In genomic region chr10:10216892-10217291, GRCm38 (mm10) we compare ENCODE assay signal across 24 mouse cellular contexts.
DNase-seq lines count a peak whose midpoint lies in the region; ATAC-seq lines count a peak whose summit lies in the region.
"Had no signal": no experiment of that assay in that cellular context is flagged by ENCODE, and none has a peak within 500 bp of the region (broad histone marks: within the 10 kb centered on the region; RNA-seq: fewer than 3 reads in every experiment).

No protein-coding gene starts in this region.

- H3K9me3 ChIP-seq in midbrain, embryonic 11.5 days (ENCODE audit: control insufficient read depth, low read length): no peaks in the 10 kb centered on the region
- H3K9me3 ChIP-seq in midbrain, embryonic 10.5 days (replicated peaks): no peaks in the 10 kb centered on the region
- H3K9me3 ChIP-seq in hindbrain, embryonic 12.5 days (replicated peaks): no peaks in the 10 kb centered on the region
- H3K9me3 ChIP-seq: heart, embryonic 10.5 days; limb, embryonic 15.5 days; neural tube, embryonic 13.5 days; stomach, embryonic 15.5 days had no signal

- H3K4me1 ChIP-seq in midbrain, embryonic 11.5 days (ENCODE audit: control insufficient read depth, insufficient read depth, low read length): no peaks in the 10 kb centered on the region
- H3K4me1 ChIP-seq in midbrain, embryonic 10.5 days: 0 out of 2 replicates have a peak, but pooled peaks cover 6% of the 10 kb centered on the region
- H3K4me1 ChIP-seq in hindbrain, embryonic 12.5 days: no peaks in the 10 kb centered on the region
- H3K4me1 ChIP-seq: heart, embryonic 10.5 days; limb, embryonic 15.5 days; stomach, embryonic 15.5 days had no signal

- H3K36me3 ChIP-seq in midbrain, embryonic 11.5 days (ENCODE audit: control insufficient read depth, insufficient read depth, low read length): no peaks in the 10 kb centered on the region
- H3K36me3 ChIP-seq in midbrain, embryonic 10.5 days: no peaks in the 10 kb centered on the region
- no peaks in the 10 kb centered on the region for H3K36me3 ChIP-seq in hindbrain, embryonic 12.5 days
- H3K36me3 ChIP-seq: heart, embryonic 10.5 days; limb, embryonic 15.5 days; neural tube, embryonic 13.5 days; stomach, embryonic 15.5 days had no signal

- no peaks in the 10 kb centered on the region for H3K27me3 ChIP-seq in midbrain, embryonic 11.5 days (ENCODE audit: control insufficient read depth, insufficient read depth, low read length)
- H3K27me3 ChIP-seq in midbrain, embryonic 10.5 days (ENCODE audit: low read depth, poor library complexity, severe bottlenecking): no peaks in the 10 kb centered on the region
- H3K27me3 ChIP-seq in hindbrain, embryonic 12.5 days: no peaks in the 10 kb centered on the region
- H3K27me3 ChIP-seq: limb, embryonic 15.5 days; neural tube, embryonic 13.5 days; stomach, embryonic 15.5 days had no signal

- ATAC-seq in midbrain, embryonic 11.5 days (ENCODE audit: low FRiP score): peak; percentile 74
- ATAC-seq in hindbrain, embryonic 12.5 days (ENCODE audit: low FRiP score): peak; percentile 82
- ATAC-seq: CD4-positive, CD25-positive, alpha-beta regulatory T cell, adult 4 months had no signal

- WGBS in midbrain, embryonic 11.5 days: 56% methylated on average over 3 of the region's 3 CpGs
- WGBS in midbrain, embryonic 10.5 days: 79% methylated on average over 3 of the region's 3 CpGs
- 35% methylated on average over 3 of the region's 3 CpGs for WGBS in hindbrain, embryonic 12.5 days

- H3K4me2 ChIP-seq in midbrain, embryonic 11.5 days: no peak overlapping the region
- no peak overlapping the region for H3K4me2 ChIP-seq in hindbrain, embryonic 12.5 days (replicated peaks)
- H3K4me2 ChIP-seq: limb, embryonic 15.5 days; lung, embryonic 14.5 days; neural tube, embryonic 13.5 days; stomach, embryonic 15.5 days had no signal

- peak; percentile 9 for DNase-seq in embryo, embryonic 10.5 days (ENCODE audit: low spot score)
- no peak for DNase-seq in embryo, embryonic 11 days
- DNase-seq in midbrain, embryonic 11.5 days (ENCODE audit: low spot score, missing footprints): peak; percentile 70
- no peak for DNase-seq in midbrain, embryonic 10.5 days (ENCODE audit: low spot score)
- peak; percentile 5 for DNase-seq in 3T3-L1 (ENCODE audit: low read depth, low spot score)
- no peak for DNase-seq in kidney, adult 18-20 months
- DNase-seq: adrenal gland, postnatal 36 days; cerebellum, adult 11 months; cerebellum, adult 9-11 months; gastrocnemius, postnatal 10 days; heart, postnatal 4 days; kidney, adult 8-10 months; kidney, postnatal 10 days; left cerebral cortex, postnatal 4 days; lung, embryonic 14.5 days; right cerebral cortex, adult 18-20 months; thymus, postnatal 36 days had no signal

- H3K27ac ChIP-seq in midbrain, embryonic 11.5 days (ENCODE audit: low read depth, low read length): no peak overlapping the region
- no peak overlapping the region for H3K27ac ChIP-seq in midbrain, embryonic 10.5 days (replicated peaks)
- no peak overlapping the region for H3K27ac ChIP-seq in hindbrain, embryonic 12.5 days
- H3K27ac ChIP-seq: heart, embryonic 10.5 days; limb, embryonic 15.5 days; liver, embryonic 14.5 days; neural tube, embryonic 13.5 days; stomach, embryonic 15.5 days had no signal

- H3K4me3 ChIP-seq in midbrain, embryonic 11.5 days (ENCODE audit: low read depth, low read length): no peak overlapping the region
- no peak overlapping the region for H3K4me3 ChIP-seq in midbrain, embryonic 10.5 days
- no peak overlapping the region for H3K4me3 ChIP-seq in hindbrain, embryonic 12.5 days
- H3K4me3 ChIP-seq: heart, embryonic 10.5 days; limb, embryonic 15.5 days; neural tube, embryonic 13.5 days; stomach, embryonic 15.5 days had no signal

- H3K9ac ChIP-seq in midbrain, embryonic 11.5 days (ENCODE audit: low read length): no peak overlapping the region
- no peak overlapping the region for H3K9ac ChIP-seq in hindbrain, embryonic 12.5 days
- H3K9ac ChIP-seq: limb, embryonic 15.5 days; liver, embryonic 14.5 days; lung, embryonic 14.5 days; neural tube, embryonic 13.5 days; stomach, embryonic 15.5 days had no signal

Comparison
In these comparisons a context has a peak if more than half of its experiments do, and no peak if none do; other contexts are left out.
1. DNase-seq: peak in embryo, embryonic 10.5 days (single experiment), midbrain, embryonic 11.5 days (single experiment) and 3T3-L1 (single experiment); none in embryo, embryonic 11 days (single experiment), midbrain, embryonic 10.5 days (single experiment) and kidney, adult 18-20 months (single experiment).